Mouse (Mus musculus) thymus, adult 2 months (tissue): ENCODE results near the gene Sftpa1. TPM values are rescaled to one million over a fixed set of nuclear protein-coding genes. Genes with fewer than 3 reads are reported as not detected.

Source experiments
- DNase-seq: peaks from one replicate; pipeline ENCODE4 v3.0.0; 2021
- H3K27ac ChIP-seq: fragments of 200-500 bp; 2 replicates; pipeline ENCODE4 v1.5.1; 2012; ENCODE audit warnings: low read length, control low read depth; ENCODE audit not compliant: control insufficient read depth, insufficient read depth
- H3K27me3 ChIP-seq: fragments of 200-500 bp; 2 replicates; pipeline ENCODE4 v1.6.1; 2012; ENCODE audit warnings: mild to moderate bottlenecking, low read length, moderate library complexity, mixed read lengths; ENCODE audit not compliant: control insufficient read depth, insufficient read depth
- H3K36me3 ChIP-seq: fragments of 200-500 bp; 2 replicates; pipeline ENCODE4 v1.6.1; 2012; ENCODE audit warnings: mild to moderate bottlenecking, low read length, moderate library complexity; ENCODE audit not compliant: control insufficient read depth, insufficient read depth
- H3K4me1 ChIP-seq: fragments of 200-500 bp; replicated peaks from 2 replicates; pipeline ENCODE4 v1.6.1; 2012; ENCODE audit warnings: low read length; ENCODE audit not compliant: control insufficient read depth, insufficient read depth
- H3K4me3 ChIP-seq: fragments of 200-500 bp; 2 replicates; pipeline ENCODE4 v1.5.1; 2012; ENCODE audit warnings: mild to moderate bottlenecking, low read length, control low read depth, moderate library complexity; ENCODE audit not compliant: control insufficient read depth, insufficient read depth
- CTCF ChIP-seq: fragments of 200-500 bp; IDR thresholded peaks from 2 replicates; pipeline ENCODE4 v1.5.1; 2012; ENCODE audit warnings: mild to moderate bottlenecking, control low read depth, low read length, moderate library complexity, borderline replicate concordance; ENCODE audit not compliant: control insufficient read depth, poor library complexity, insufficient read depth; ENCODE audit errors: extremely low read depth
- POLR2A ChIP-seq: fragments of 200-500 bp; IDR thresholded peaks from 2 replicates; pipeline ENCODE4 v1.6.1; 2012; ENCODE audit warnings: mild to moderate bottlenecking, low read length, control low read depth, moderate library complexity; ENCODE audit not compliant: control insufficient read depth, poor library complexity, insufficient read depth; ENCODE audit errors: extremely low read depth
- WGBS: fragments of 180-500 bp; shearing (Covaris S2); methylation state at CpG from one replicate; pipeline ENCODE4 v1.1.7; 2018; 5-methylcytosine and 5-hydroxymethylcytosine counted together
- polyA plus RNA-seq: library from polyadenylated mRNA; depleted of rRNA; stranded (reverse); fragments of >200 nt; gene quantifications from 2 replicates; pipeline ENCODE4 v1.2.3, GENCODE M21; 2012

The Sftpa1 gene
- polyA plus RNA-seq, 1 experiment, result 1.4 TPM

GRCm38 (mm10) chr14:41116271-41116670 lies 15.3 kb upstream of the Sftpa1 start:
- Histone ChIP-seq H3K27me3 (no peaks in the 10 kb centered on the region), H3K4me1 (no peaks in the 10 kb centered on the region), H3K27ac (no peak overlapping the region), H3K36me3 (no peaks in the 10 kb centered on the region), H3K4me3 (no peak overlapping the region)
- TF ChIP-seq POLR2A, result no peak
- no peak for TF ChIP-seq CTCF
- no peak for DNase-seq
- 85% methylated on average over 3 of the region's 3 CpGs for WGBS

GRCm38 (mm10) chr14:41124683-41125082 lies 6.9 kb upstream of the Sftpa1 start:
- TF ChIP-seq POLR2A (no peak), CTCF (no peak)
- no peak overlapping the region for H3K4me3 ChIP-seq
- WGBS, result 89% methylated on average over 5 of the region's 5 CpGs
- H3K36me3 ChIP-seq, result no peaks in the 10 kb centered on the region
- H3K4me1 ChIP-seq, result no peaks in the 10 kb centered on the region
- no peak for DNase-seq
- H3K27me3 ChIP-seq, result no peaks in the 10 kb centered on the region
- no peak overlapping the region for H3K27ac ChIP-seq

GRCm38 (mm10) chr14:41127997-41128396 lies 3.6 kb upstream of the Sftpa1 start:
- H3K27me3 ChIP-seq, result no peaks in the 10 kb centered on the region
- 18% methylated on average over 4 of the region's 4 CpGs for WGBS
- H3K27ac ChIP-seq, result no peak overlapping the region
- no peaks in the 10 kb centered on the region for H3K4me1 ChIP-seq
- no peak for DNase-seq
- no peaks in the 10 kb centered on the region for H3K36me3 ChIP-seq
- no peak for TF ChIP-seq POLR2A
- no peak for TF ChIP-seq CTCF
- H3K4me3 ChIP-seq, result no peak overlapping the region

- Histone ChIP-seq H3K27me3 (no peaks in the 10 kb centered on the region), H3K4me1 (no peaks in the 10 kb centered on the region), H3K27ac (no peak overlapping the region), H3K4me3 (no peak overlapping the region), H3K36me3 (no peaks in the 10 kb centered on the region)
- TF ChIP-seq POLR2A (no peak), CTCF (no peak)
- no peak for DNase-seq
Observed at GRCm38 (mm10) chr14:41137006-41137405, 5.4 kb downstream of the Sftpa1 start.

- H3K27ac ChIP-seq, result no peak overlapping the region
- WGBS, result 91% methylated on average over 1 of the region's 1 CpGs
- DNase-seq, result no peak
- H3K27me3 ChIP-seq, result no peaks in the 10 kb centered on the region
- no peaks in the 10 kb centered on the region for H3K4me1 ChIP-seq
- TF ChIP-seq CTCF (no peak), POLR2A (no peak)
- H3K4me3 ChIP-seq, result no peak overlapping the region
- H3K36me3 ChIP-seq, result no peaks in the 10 kb centered on the region
Observed at GRCm38 (mm10) chr14:41140686-41141085, 9.1 kb downstream of the Sftpa1 start.

GRCm38 (mm10) chr14:41146035-41146434 lies 14.5 kb downstream of the Sftpa1 start:
- DNase-seq, result no peak
- Histone ChIP-seq H3K27me3 (no peaks in the 10 kb centered on the region), H3K4me3 (no peak overlapping the region), H3K4me1 (no peaks in the 10 kb centered on the region), H3K36me3 (no peaks in the 10 kb centered on the region), H3K27ac (no peak overlapping the region)
- 78% methylated on average over 6 of the region's 6 CpGs for WGBS
- TF ChIP-seq CTCF (no peak), POLR2A (no peak)

- TF ChIP-seq POLR2A (no peak), CTCF (no peak)
- Histone ChIP-seq H3K4me1 (no peaks in the 10 kb centered on the region), H3K4me3 (no peak overlapping the region), H3K27ac (no peak overlapping the region), H3K27me3 (no peaks in the 10 kb centered on the region), H3K36me3 (no peaks in the 10 kb centered on the region)
- WGBS, result 68% methylated on average over 3 of the region's 3 CpGs
- DNase-seq, result no peak
Observed at GRCm38 (mm10) chr14:41146922-41147321, 15.3 kb downstream of the Sftpa1 start.
